Mouse (Mus musculus) spleen, postnatal 4 days (tissue): ENCODE measurements around the gene Prepl.

Experiments used
- DNase-seq, 2 experiments: peaks; one replicate each; pipeline ENCODE4 v3.0.0; 2022; ENCODE audit warnings: low spot score in 2 of 2

Gene Prepl

DNA sequence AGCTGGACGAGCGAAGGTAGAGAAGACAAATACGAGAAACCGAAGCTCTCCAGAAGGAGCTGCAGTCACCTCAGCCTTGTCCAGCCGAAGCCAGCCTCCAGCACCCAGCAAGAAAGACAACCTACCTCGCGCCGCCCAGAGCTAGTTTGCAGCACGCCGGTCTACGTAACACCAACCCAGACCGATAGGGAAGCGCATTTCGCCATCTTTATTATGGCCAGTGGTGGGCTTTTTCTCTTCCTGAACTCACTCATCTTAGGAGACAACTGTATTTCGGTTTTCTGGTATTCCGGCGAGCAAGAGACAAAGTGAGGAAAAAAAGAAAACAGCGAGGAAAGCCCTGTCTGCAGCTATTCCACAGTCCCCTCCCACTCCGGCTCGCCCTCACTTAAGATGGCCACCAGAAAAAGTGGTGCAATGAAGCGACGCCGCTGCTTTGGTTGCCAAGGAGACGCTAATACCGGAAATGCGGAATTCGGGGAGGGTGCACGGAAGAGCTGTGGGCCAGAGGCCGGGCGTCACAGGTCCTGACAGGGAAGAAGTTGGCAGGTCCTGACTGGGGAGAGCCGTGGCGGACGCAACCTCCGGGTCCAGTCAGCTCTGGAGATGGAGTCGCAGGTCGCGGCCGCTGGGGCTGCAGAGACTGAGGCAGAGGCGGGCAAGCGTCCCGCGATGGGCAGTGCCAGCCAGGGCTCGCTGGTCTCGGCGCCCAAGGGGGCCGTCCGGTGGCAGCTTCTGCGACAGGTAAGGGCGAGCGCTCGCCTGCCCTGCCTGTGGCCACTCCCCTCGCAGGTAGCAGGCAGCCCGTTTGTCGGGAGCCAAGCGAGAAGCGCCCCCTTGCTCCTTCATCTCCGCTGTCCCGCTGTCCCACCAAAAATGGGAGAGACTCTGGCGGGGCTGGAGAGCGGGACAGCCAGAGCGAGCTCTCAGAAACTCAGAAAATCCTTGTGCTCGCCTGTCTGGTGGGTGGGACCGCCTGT is at the start of gene Prepl, which contains the start of gene Camkmt:
Gene Prepl, minus strand, starts transcription at position 122 of the 980 bp plus-strand sequence.
Gene Camkmt, plus strand, starts transcription at position 433 of the 980 bp plus-strand sequence.
- DNase-seq: peak; percentile 92 to 94

GRCm38 (mm10) chr17:85138393-85138792 is 48.4 kb upstream of the Prepl start:
- DNase-seq: no peak

DNA sequence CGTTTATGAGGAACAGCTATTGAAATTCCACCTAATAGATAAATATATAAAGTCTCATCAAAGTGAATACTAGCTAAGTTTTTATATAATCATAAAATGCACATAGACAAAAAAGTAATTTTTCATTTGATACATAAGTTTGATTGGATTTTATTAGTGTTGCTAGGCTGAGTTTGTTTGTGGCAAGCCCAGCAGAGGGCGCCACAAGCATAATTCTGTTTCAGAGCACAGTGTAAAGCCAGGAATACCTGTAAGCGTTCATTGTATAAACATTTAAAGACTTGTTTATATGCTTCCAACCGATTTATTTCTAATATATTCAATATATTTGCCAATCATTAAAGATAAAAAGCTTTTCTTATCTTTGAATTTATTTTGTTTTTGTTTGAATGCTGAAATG is 26.6 kb upstream of the Prepl start:
- DNase-seq: peak in 1 of 2 experiments; percentile 72

GRCm38 (mm10) chr17:85113441-85113840 is 23.4 kb upstream of the Prepl start:
- no peak for DNase-seq

GRCm38 (mm10) chr17:85110640-85111039 is 20.6 kb upstream of the Prepl start:
- no peak for DNase-seq

- DNase-seq: no peak
Measured at GRCm38 (mm10) chr17:85103310-85103709, 13.3 kb upstream of the Prepl start.

- no peak for DNase-seq
Measured at GRCm38 (mm10) chr17:85101751-85102150, 11.7 kb upstream of the Prepl start.

- DNase-seq: no peak
Measured at GRCm38 (mm10) chr17:85100232-85100631, 10.2 kb upstream of the Prepl start.

DNA sequence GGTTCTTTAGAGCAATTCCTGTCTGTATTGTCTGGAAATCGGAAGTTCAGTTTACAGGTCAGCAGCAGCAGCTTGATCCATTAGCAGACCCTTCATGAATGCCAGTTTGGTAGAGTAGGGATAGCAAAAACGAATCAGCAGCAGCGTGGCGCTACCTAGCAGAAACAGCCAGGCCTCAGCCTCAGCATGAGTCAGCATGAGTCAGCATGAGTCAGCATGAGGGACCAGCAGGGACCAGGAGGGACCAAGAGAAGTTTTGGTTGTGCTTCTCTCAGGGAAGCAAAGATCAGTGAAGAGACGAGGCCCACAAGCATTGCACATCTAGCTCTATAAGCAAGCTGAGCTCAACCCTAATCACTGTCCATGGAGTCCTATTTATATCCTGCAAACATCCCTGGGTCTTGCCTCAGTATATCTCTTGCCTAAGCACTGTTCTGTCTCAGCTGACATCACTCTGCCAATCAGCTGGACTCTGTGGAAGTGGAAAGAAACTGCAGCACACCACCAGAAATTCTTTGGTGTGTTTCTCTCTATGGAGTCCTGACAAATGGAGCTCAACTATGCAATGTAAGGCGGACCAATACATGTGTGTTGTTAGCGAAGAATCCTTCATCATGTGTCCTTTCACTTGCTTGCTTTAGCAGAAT is 8.8 kb upstream of the Prepl start:
- DNase-seq: no peak

- DNase-seq: no peak
Measured at GRCm38 (mm10) chr17:85096396-85096795, 6.4 kb upstream of the Prepl start.

DNA sequence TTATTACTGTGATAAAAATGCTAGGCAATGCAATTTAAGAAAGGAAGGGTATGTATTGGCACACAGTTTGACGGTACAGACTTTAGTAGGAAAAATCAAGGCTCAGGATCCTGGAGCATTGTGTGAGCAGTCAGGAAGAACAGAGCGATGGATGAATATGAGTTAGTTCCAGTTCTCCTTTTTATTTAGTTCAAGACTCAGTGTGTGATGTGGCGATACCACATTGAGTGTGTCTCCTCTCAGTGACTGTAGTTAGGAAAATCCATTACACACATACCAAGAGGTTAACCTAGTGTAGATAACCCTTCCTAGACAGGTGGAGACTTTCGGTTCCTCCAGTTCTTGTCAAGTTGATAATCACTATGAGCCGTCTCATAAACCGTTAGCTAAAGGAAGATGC is 1.7 kb upstream of the Prepl start:
- no peak for DNase-seq

DNA sequence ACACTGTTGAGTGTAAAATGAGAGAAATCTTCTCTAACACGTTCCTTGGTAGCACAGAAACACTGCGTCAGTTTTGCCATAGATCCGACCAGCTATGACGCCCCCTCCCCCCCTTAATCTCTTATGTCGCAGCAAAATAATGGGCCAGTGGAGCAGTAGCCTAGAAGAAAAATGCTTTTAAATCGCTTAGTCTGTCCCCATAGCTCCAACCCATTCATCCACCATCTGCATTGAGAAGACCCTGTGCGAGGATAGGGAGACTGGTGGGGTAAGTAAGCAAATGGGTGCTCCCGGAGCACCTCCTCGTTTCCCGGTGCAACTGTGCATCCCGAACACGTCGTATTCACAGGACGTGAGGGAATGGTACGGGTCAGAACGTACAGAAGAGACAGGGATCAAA is 420 bp downstream of the Prepl start:
- DNase-seq: no peak

DNA sequence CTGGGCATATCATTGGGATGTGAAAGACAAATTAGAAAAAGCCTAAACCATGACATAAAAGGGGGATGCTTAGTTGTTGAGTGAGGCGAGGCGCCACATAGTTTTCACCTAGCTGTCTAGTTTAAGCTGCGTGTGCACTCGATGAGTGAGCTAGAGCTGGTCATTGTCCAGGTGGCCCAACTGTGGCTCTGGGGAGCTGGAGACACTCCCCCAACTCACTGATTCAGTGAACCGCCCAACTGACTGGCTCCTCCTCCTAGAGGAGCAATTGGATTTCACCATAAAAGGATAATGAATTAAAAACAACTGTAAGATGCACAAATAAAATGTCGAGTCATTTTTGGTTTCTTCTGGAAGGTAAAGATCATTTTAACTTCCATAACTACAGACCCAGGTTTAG is 1.0 kb downstream of the Prepl start:
- DNase-seq: no peak

DNA sequence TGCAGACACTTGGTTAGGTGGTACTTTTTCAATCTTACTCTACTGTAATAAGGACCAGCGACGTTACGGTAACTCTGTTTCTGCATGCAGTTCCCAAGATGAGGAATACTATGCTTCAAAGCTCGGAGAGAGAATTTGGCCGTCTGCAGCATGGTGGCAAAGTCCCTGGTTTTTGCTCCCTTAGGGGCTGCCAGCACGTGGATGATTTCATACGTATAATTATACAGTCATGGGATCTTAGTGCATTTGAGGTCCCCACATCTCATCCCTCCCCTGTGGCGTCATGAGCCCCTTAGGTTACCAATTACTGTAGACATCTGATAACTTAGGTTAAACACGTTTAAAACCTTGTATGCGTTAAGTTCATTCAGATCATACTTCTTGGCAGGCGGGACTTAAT is 1.6 kb downstream of the Prepl start:
- no peak for DNase-seq

DNA sequence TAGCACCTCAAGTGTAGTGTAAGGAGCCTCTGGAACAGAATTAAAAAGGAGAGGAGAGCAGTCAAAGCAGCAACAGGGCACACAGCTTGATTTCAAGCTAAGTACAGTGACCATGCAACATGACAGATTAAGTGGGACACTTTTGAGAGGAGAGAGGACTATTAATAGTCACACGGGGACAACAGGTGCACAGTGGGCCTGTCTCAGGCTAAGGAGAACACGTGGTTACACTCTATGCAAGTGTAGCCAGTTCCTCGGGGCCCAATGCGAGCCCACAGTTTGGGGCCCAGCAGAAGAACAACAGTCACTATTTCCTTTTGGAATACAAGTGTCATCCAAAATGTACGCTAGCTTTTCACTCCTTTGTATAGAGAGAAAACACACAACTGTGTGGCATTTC is 2.5 kb downstream of the Prepl start:
- no peak for DNase-seq

- DNase-seq: no peak
Measured at GRCm38 (mm10) chr17:85086501-85086900, 3.5 kb downstream of the Prepl start.

GRCm38 (mm10) chr17:85085335-85085734 is 4.7 kb downstream of the Prepl start:
- no peak for DNase-seq

- no peak for DNase-seq
Measured at GRCm38 (mm10) chr17:85080781-85081180, 9.3 kb downstream of the Prepl start.

DNA sequence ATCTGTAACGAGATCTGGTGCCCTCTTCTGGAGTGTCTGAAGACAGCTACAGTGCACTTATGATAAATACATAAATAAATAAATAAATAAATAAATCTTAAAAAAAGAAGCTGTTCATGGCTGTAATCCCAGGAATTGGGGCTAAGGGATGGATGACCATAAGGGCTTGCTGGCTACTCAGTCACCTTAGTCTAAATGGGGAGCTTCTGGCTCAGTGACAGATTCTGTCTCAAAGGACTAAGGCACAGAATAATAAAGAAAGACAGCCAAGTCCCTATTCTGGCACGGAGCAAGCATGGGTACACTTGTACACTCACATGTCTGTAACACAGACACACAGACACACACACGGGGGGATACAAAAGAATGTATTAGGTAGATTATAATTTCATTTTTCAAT is 10.8 kb downstream of the Prepl start:
- no peak for DNase-seq

GRCm38 (mm10) chr17:85074083-85074482 is 16.0 kb downstream of the Prepl start:
- no peak for DNase-seq

DNA sequence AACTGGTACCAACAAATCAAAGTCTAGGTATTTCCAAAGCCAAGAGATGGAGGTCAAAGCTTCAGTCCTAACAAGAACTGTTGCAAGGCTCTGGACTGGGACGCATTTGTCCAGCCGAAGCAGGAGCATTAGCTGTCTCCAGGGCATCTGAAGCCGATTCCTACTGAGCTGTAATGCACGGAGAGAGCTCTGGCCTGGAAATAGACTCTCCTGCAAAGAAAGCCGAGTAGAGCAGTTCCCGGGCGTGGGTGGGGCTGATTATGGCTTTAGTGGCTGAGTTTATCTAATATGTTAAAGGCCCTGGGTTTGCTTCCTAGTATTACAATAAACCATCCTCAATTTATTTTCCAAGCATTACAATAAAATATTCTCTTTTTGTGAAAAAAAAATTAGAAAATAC is 16.8 kb downstream of the Prepl start:
- DNase-seq: no peak

DNA sequence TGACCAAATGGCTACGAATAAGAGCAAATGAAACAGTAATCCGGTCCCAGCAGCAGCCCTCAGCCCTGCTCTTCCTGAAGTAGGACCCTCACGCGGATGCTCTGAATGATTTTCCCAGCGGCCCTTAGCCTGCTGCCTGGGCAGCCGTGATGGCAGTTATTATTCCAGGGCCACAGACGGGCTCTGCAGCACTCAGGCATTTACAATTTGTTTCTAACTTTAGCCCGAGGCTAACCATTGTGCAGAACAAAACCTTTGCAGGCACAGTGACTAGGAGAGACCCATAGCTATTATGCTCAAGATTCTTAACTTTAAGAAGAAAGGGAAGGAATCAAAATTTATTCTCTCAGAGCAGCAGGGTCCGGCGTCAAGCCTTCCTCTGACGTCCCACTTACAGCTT is 17.7 kb downstream of the Prepl start:
- DNase-seq: no peak
